Mouse (Mus musculus) right cerebral cortex, postnatal 14 days (tissue): ENCODE results near the gene Meis1.

ENCODE experiments used
- DNase-seq: peaks from one replicate; pipeline ENCODE4 v3.0.0; 2022

Meis1 gene

DNA sequence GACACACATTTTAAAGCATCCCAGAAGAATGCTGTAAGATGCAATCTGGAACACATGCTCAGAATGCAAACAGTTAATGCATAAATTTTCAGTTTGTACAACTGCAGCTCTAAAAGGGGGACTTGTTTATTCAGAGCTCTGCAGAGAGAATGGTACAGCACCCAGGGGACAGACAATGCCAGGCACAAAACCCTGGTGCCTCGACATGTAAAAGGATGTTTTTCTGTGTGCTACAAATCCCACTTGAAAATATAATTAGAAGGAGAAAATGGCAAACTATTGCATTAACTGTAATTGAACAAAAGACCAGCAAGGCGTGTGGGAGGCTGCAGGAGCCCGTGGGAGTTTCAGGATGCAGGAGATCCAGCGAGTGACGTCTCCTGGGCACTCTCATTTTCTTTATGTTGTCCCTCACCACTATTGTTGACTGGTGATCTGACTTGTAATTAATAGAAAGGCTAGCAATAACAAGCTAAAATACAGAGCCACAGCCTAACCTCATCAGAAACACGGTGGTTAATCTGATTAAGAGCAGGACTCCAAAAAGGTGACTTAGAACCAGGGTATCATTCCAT, 29.0 kb downstream of the Meis1 start:
- DNase-seq = no peak

GRCm38 (mm10) chr11:18988637-18989263, 30.0 kb downstream of the Meis1 start:
- no peak for DNase-seq

- DNase-seq = no peak
Measured at GRCm38 (mm10) chr11:18983813-18984212, 35.0 kb downstream of the Meis1 start.

- DNase-seq = no peak
Measured at GRCm38 (mm10) chr11:18983294-18983693, 35.5 kb downstream of the Meis1 start.

GRCm38 (mm10) chr11:18982331-18982730, 36.5 kb downstream of the Meis1 start:
- no peak for DNase-seq

GRCm38 (mm10) chr11:18981367-18981766, 37.4 kb downstream of the Meis1 start:
- no peak for DNase-seq

- no peak for DNase-seq
Measured at GRCm38 (mm10) chr11:18980615-18981014, 38.2 kb downstream of the Meis1 start.

DNA sequence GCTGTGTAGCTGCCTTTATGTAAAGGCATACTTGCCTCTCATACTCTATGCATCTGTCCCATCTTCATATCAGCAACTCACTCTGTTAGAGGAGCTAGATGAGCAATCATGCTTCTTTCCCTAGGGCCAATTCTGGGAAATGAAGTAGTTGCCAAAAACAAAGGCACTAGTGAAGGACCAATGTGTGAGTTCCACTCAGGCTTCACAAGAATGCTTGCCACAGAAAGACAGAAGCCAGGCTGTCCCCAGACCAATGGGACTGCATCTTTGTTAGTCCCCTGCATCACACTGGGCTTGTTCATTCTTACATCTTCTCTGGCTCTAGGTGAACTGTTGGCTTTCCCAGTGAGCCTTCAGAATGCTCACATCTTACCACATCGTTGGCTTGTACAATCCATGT, 43.7 kb downstream of the Meis1 start:
- no peak for DNase-seq

DNA sequence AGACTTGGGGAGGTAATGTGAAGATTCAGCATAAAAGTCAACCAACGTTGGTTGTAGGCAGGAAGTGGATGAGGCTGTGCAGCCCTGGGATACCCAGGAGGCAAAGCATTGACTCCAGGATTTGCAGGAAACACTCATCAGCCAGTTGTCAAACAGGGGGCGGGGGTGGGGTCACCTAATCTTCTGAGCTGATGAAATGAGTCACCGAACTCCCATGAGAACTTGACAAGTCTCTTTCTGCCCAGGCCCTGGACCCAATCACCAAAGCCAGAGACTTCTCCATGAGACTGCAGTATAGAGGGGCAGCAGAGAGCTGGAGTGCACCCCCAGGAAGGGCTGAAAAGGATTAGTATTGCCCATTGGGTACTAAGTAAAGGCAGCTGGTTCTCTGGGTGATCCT, 45.0 kb downstream of the Meis1 start:
- no peak for DNase-seq

DNA sequence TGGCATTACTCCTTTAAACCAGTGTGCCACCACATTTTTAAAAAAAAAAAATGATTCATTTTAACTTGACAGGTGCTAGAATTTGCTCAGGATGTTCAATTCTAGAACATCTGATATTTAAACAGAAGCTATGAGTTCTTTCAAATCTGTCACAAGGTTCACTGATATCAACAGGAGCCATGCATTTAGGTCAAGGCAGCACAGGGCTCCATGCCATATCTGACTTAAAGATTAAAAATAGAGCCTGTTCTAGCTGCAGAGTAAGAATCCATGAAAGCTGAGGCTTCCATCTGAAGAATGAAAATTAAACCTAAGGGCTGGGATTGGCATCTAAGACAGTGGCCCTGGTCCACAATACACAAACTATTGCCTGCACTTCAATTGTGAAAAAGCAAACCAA, 45.8 kb downstream of the Meis1 start:
- no peak for DNase-seq

DNA sequence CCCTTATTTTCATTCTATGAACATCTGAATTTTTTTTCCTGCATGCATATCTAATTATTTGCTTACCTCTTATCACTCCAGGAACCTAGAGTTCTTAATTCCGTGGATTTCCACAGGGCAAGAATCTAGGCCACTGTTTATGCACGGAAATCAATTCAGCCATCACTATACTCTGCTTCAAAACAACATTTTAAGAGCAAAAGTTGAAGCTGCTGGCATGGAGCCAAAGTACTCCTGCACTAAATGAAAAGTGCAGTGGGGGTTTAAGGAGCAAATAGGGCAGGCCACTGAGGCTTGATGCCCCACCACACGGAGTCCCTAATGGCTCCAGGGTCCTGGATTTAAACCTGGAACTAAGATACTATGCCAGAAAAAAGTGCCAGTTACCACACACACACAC, 47.2 kb downstream of the Meis1 start:
- DNase-seq = peak; percentile 9

DNA sequence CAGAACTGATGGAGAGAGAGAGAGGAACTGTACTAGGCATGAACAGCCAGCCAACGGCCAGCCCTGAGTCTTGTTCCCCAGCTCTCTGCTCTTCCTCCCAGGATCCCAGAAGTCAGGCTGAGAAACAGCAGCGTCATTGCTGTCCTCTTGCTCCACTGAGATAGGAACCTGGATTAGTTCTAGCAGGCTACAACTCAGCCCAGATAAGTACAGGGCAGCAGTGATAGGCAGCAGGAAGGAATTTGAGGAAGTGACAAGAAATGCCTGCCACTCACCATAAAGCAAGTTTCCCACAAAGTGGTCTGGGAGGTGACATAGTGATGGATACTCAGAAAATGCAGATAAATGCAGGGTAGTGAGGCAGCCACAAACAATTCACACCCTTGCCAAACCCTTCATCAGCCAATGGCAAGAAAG, 48.9 kb downstream of the Meis1 start:
- DNase-seq = no peak

GRCm38 (mm10) chr11:18964418-18964817, 54.4 kb downstream of the Meis1 start:
- no peak for DNase-seq

GRCm38 (mm10) chr11:18963202-18964136, 55.3 kb downstream of the Meis1 start:
- DNase-seq = no peak

- no peak for DNase-seq
Measured at GRCm38 (mm10) chr11:18959465-18959864, 59.3 kb downstream of the Meis1 start.

- no peak for DNase-seq
Measured at GRCm38 (mm10) chr11:18957805-18958770, 60.7 kb downstream of the Meis1 start.

DNA sequence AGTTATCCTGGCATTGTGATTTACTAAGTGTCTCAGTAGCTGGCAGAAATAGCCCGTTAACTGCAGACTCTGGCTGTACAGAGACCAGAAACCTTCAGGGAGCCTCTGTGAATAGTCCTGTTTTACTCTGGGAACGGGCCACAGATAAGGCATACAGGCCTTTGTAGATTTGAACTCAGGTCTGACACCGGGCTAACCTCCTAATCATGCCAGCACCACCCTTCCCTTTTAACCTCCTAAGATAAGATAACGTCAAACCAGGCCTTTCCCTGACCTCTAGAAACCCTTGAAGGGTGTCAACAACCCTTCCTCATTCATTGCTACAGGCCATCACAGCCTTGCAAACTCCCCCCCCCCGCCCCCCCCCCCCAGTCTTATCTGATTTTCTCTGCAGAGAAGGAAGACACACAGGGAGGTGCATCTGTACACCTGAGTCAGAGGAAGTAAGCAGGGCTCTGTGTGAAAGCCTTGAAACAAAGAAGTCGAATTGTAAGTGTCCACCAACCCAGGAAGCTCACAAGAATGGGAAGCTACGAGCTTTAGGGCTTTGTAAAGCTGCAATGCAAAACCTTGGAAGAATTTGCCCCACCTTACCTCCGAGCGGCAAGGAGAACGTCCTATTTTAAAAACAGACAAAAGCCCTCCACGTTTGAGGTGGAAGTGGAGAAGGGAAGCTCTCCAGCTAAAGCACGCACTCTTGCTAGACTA, 61.5 kb downstream of the Meis1 start:
- no peak for DNase-seq

GRCm38 (mm10) chr11:18955969-18956368, 62.8 kb downstream of the Meis1 start:
- DNase-seq = no peak

DNA sequence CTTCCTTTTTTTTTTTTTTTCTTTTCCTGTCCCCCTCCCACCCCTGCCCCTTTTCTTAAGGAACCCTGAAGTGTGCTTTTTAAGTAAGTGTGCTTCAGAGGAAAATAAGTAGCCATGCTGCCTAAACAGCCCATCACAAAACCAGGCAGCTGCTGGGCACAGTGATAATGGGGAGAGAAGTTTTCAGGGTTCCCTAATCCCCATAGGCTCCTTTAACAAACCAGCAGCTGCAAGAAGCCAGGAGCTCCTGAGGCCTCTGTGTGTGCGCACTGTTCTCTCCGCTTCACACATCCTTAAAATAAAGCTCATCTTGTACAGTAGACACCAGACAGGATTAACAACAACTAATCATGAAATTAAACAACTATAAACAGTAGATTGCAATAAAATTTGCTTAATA, 63.9 kb downstream of the Meis1 start:
- DNase-seq = no peak

DNA sequence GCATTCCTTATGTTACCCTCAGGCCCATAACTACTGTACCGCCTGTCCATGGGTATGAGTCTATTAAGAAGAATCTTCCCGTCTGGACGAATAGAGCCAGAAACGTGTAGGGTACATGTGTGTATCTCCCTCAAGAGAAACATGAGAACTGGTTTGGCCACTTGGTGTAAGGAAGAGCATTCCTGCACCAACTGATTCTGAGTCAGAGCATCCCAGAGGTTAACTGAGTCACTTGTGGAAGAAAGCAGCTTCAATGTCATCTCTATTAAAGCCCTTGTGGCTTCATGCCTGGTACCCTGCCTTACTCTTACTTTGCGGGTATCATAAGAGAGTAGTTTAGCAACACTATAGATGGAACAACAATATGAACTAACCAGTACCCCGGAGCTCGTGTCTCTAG, 64.9 kb downstream of the Meis1 start:
- no peak for DNase-seq

- DNase-seq = no peak
Measured at GRCm38 (mm10) chr11:18948600-18949295, 70.0 kb downstream of the Meis1 start.
